Mouse (Mus musculus) CH12.LX (cell line): ENCODE measurements around the gene Maf.

Source experiments
- CTCF ChIP-seq, 2 experiments: IDR thresholded peaks in 1 of 2; conservative IDR thresholded peaks in 1 of 2; 2 replicates each; pipeline ENCODE4 v1.5.1; 2011 to 2012; ENCODE audit warnings: low read depth in 2 of 2, low read length in 2 of 2, improper control_type of control experiment in 1 of 2, inconsistent platforms in 1 of 2, mild to moderate bottlenecking in 1 of 2, moderate library complexity in 1 of 2
- RCOR1 ChIP-seq: conservative IDR thresholded peaks from 2 replicates; pipeline ENCODE4 v1.6.1; 2012; ENCODE audit warnings: low read depth, mild to moderate bottlenecking, inconsistent platforms, low read length, improper control_type of control experiment

GRCm38 (mm10) chr8:115650110-115650521 lies 57.5 kb downstream of the Maf start:
- TF ChIP-seq CTCF (conservative IDR thresholded peaks at IDR 0.05 in 1 of 2, IDR thresholded peaks at IDR 0.05 in 1 of 2; ENCODE audit: low read depth in 2 of 2, low read length in 2 of 2) (no peak), RCOR1 (no peak)
